In genomic region chr5:106295538-106295937, GRCm38 (mm10) we compare ENCODE assay signal across 17 mouse cellular contexts.
DNase-seq lines count a peak whose midpoint lies in the region; ATAC-seq and TF ChIP-seq lines count a peak whose summit lies in the region.
"Had no signal": no experiment of that assay in that cellular context is flagged by ENCODE, and none has a peak within 500 bp of the region (broad histone marks: within the 10 kb centered on the region; RNA-seq: fewer than 3 reads in every experiment).

No protein-coding gene starts in this region.

- H3K27ac ChIP-seq in layer of hippocampus, adult 2 months: no peak overlapping the region
- H3K27ac ChIP-seq in embryonic facial prominence, embryonic 10.5 days (replicated peaks): no peak overlapping the region
- H3K27ac ChIP-seq in neural tube, embryonic 15.5 days (replicated peaks): no peak overlapping the region
- H3K27ac ChIP-seq: limb, embryonic 15.5 days; stomach, postnatal 0 days had no signal

- H3K36me3 ChIP-seq in embryonic facial prominence, embryonic 10.5 days (replicated peaks): no peaks in the 10 kb centered on the region
- H3K36me3 ChIP-seq in neural tube, embryonic 15.5 days: no peaks in the 10 kb centered on the region
- H3K36me3 ChIP-seq: limb, embryonic 15.5 days had no signal

- ATAC-seq in neural tube, embryonic 15.5 days (ENCODE audit: low FRiP score): no peak

- H3K9ac ChIP-seq in neural tube, embryonic 15.5 days (replicated peaks): no peak overlapping the region
- H3K9ac ChIP-seq: limb, embryonic 15.5 days had no signal

- no peaks in the 10 kb centered on the region for H3K9me3 ChIP-seq in embryonic facial prominence, embryonic 10.5 days
- no peaks in the 10 kb centered on the region for H3K9me3 ChIP-seq in neural tube, embryonic 15.5 days (replicated peaks)
- H3K9me3 ChIP-seq: limb, embryonic 15.5 days had no signal

- no peak for DNase-seq in layer of hippocampus, adult 2 months (ENCODE audit: low spot score in 2 of 2)
- no peak for DNase-seq in layer of hippocampus, adult 9-11 months
- DNase-seq in brain, embryonic 14.5 days (ENCODE audit: low read depth): peak; percentile 81
- DNase-seq in embryonic facial prominence, embryonic 10.5 days (ENCODE audit: low spot score): peak; percentile 20
- peak; percentile 85 for DNase-seq in retina, postnatal 1 day
- DNase-seq in urinary bladder, adult 18-20 months (ENCODE audit: low spot score in 2 of 2): no peak
- DNase-seq: adrenal gland, postnatal 14 days; cerebellum, adult 18-20 months; cerebellum, postnatal 36 days; gastrocnemius, postnatal 36 days; heart, postnatal 14 days; kidney, adult 2 months; kidney, postnatal 25 days had no signal

- 14% methylated on average over 3 of the region's 3 CpGs for WGBS in embryonic facial prominence, embryonic 10.5 days
- WGBS in neural tube, embryonic 15.5 days: 12% methylated on average over 3 of the region's 3 CpGs

- H3K4me3 ChIP-seq in layer of hippocampus, adult 2 months: no peak overlapping the region
- H3K4me3 ChIP-seq in embryonic facial prominence, embryonic 10.5 days: no peak overlapping the region
- H3K4me3 ChIP-seq in neural tube, embryonic 15.5 days (replicated peaks): no peak overlapping the region
- H3K4me3 ChIP-seq: limb, embryonic 15.5 days had no signal

- H3K4me1 ChIP-seq in embryonic facial prominence, embryonic 10.5 days: peaks cover 35% of the 10 kb centered on the region
- no peaks in the 10 kb centered on the region for H3K4me1 ChIP-seq in neural tube, embryonic 15.5 days

- 0 out of 2 replicates have a peak, but pooled peaks have one; percentile 9 for TF ChIP-seq CTCF in layer of hippocampus, adult 2 months (conservative IDR thresholded peaks at IDR 0.05)
- no peak for TF ChIP-seq CTCF in brain, embryonic 14.5 days (IDR thresholded peaks at IDR 0.05; ENCODE audit: borderline replicate concordance, extremely low read depth, insufficient read depth, insufficient read length)

- peaks cover 8% of the 10 kb centered on the region; the same call in 1 of the 2 replicates for H3K27me3 ChIP-seq in embryonic facial prominence, embryonic 10.5 days (replicated peaks; ENCODE audit: low read depth, poor library complexity, severe bottlenecking)
- no peaks in the 10 kb centered on the region for H3K27me3 ChIP-seq in neural tube, embryonic 15.5 days (replicated peaks)

- no peak overlapping the region for H3K4me2 ChIP-seq in neural tube, embryonic 15.5 days
- H3K4me2 ChIP-seq: heart, embryonic 11.5 days; limb, embryonic 15.5 days had no signal

- TF ChIP-seq POLR2A in brain, embryonic 14.5 days (IDR thresholded peaks at IDR 0.05; ENCODE audit: borderline replicate concordance, extremely low read depth, insufficient read depth, insufficient read length, poor library complexity, severe bottlenecking): no peak

Comparison
In these comparisons a context has a peak if more than half of its experiments do, and no peak if none do; other contexts are left out.
1. DNase-seq: peak in brain, embryonic 14.5 days (single experiment), embryonic facial prominence, embryonic 10.5 days (single experiment) and retina, postnatal 1 day (single experiment); none in layer of hippocampus, adult 2 months (0 of 2), layer of hippocampus, adult 9-11 months (single experiment) and urinary bladder, adult 18-20 months (0 of 2).